Mouse (Mus musculus) A20 (cell line): Measurements from ENCODE around the gene Gm49388.
A peak's percentile ranks its signal among the peaks of the same experiment; 100 is the strongest.
"Not testable (repeated sequence)": the region's sequence is repeated elsewhere in the genome, so short reads cannot be mapped to it uniquely, and the experiment has no call there.

Source experiments
- DNase-seq: peaks from one replicate; pipeline ENCODE4 v3.0.0-alpha.2; 2011; ENCODE audit warnings: low read depth, low spot score

Gm49388 gene

GRCm38 (mm10) chr7:127802313-127802712 lies 16.9 kb downstream of the Gm49388 start:
- DNase-seq, result no peak

DNA sequence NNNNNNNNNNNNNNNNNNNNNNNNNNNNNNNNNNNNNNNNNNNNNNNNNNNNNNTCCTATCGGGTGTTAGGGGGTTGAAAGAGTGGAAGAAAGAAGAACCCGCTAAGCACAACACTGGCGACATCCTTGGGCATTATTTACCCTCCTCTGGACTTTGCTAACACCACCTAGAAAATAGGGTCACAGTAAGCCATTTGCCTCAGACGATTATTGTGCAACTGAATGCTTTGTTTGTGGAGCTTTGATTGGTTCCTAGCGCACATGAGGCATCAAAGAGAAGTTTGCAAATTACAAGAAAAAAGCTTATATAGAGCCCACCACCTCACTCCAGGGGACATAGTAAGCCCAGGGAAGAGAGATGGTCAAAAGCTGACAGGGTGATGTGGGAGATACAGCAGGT lies 23.4 kb downstream of the Gm49388 start:
- no peak for DNase-seq

GRCm38 (mm10) chr7:127809846-127810245 lies 24.4 kb downstream of the Gm49388 start:
- no peak for DNase-seq

GRCm38 (mm10) chr7:127810650-127811049 lies 25.2 kb downstream of the Gm49388 start:
- no peak for DNase-seq

DNA sequence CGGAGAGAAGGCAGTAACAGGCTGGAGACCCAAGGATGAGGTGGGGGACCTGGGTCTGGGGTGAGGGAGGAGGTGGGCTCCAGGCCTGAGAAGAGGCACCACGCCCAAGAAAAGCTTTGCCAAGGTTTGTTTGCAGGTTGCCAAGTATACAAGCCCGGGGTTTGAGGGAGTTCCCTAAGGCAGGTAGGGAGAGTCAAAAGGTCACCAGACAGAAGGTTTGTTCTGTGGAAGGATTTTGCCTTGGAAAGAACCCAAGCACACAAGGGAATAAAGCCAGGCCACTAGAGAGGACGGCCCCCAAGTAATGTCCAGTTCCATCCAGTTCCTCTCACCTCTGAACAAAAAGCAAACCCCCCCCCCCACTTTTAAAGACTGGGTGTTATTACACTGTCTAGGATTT lies 25.8 kb downstream of the Gm49388 start:
- no peak for DNase-seq

- no peak for DNase-seq
These were observed 26.9 kb downstream of the Gm49388 start for GRCm38 (mm10) chr7:127812292-127812691.

DNA sequence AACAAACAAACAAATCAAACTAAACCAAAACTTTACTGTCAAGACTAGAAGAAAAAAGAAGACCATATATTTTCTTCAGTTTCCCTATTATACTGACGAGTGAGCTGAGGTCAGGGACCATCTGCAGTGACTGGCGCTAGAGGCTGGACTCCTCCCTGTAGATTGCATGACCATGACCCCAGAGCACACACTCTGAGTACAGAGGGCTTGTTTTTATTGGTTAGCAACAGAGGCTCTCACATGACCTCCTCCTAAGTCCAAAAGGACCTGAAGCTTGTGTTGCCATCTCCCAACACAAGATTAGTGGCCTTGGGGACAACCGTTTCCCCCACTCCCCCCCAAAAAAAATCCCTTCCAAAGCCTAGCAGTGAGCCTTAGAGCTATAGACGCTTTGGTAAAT lies 28.4 kb downstream of the Gm49388 start:
- no peak for DNase-seq

DNA sequence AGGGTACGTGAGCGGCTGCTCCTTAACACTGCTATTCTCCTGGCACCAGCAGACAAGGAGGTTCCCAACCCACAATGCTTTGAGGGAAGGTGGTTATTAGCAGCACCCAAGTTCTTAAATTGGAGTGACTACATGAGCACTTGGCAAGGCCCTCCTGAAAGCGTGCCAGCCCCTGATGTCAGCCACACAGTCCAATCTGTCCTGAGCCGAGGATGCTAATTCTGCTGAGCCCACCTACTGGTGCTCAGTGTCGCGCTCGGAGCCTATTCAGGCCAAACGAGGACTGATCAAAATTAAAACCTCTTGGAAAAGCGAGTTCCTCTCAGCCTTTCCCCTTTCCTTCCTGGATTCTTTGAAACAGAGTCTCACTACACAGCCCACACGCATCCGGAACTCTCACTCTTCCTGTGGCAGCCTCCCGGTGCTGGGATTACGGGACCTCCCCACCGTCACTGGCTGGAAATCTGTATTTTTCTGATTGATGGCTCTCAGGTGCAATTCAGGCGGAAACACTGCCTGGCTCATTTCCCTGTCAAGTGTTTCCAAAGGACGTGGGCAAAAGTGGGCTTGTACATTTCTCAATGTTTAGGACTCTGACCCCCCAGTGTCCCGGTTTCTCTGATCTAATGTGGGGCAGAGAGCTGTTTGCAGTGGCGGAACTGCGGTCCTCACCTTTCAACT lies 29.0 kb downstream of the Gm49388 start:
- no peak for DNase-seq

GRCm38 (mm10) chr7:127815116-127815665 lies 29.8 kb downstream of the Gm49388 start:
- DNase-seq, result no peak

GRCm38 (mm10) chr7:127815954-127816821 lies 30.8 kb downstream of the Gm49388 start:
- DNase-seq, result no peak

DNA sequence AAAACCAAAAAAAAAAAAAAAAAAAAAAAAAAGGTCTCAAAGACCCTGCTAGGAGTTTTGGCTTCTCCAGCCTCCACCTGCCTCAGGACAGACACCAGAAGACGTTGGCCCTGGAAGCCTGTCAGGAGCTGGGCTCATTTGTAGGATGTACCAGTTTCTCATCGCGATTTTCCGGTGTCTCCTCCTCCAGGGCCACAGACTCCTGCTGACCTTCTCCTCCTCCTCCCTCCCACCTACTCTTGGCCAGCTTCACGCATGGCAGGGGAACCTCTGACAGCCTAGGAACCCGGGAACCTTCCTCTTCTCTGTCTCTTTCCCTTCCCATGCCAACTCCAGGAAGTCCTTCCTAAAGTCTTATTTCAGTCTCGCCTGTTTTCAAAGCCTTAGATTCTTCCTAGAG lies 31.6 kb downstream of the Gm49388 start:
- no peak for DNase-seq

- no peak for DNase-seq
These were observed 32.4 kb downstream of the Gm49388 start for GRCm38 (mm10) chr7:127817776-127818175.

- no peak for DNase-seq
These were observed 35.6 kb downstream of the Gm49388 start for GRCm38 (mm10) chr7:127820836-127821509.

DNA sequence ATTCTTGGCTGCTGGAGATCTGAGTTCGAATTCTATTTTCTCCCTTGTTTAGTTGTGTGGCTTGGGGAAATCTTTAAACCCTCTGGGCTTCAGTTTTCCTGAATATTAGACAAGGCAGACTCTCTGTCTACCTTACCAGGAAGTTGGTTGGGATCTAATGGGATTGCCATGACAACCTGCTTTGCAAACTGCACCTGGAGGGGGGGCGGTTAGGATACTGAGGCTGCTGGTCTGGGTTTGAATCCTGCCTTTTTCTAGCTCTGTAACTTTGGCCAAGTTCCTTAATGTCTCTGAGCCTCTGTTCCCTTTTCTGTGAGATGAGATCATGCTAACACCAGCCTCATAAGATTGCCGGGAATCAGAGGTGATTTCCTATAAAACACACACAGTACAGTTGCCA lies 37.1 kb downstream of the Gm49388 start:
- DNase-seq, result no peak

- DNase-seq, result no peak
These were observed 38.1 kb downstream of the Gm49388 start for GRCm38 (mm10) chr7:127823236-127824171.

DNA sequence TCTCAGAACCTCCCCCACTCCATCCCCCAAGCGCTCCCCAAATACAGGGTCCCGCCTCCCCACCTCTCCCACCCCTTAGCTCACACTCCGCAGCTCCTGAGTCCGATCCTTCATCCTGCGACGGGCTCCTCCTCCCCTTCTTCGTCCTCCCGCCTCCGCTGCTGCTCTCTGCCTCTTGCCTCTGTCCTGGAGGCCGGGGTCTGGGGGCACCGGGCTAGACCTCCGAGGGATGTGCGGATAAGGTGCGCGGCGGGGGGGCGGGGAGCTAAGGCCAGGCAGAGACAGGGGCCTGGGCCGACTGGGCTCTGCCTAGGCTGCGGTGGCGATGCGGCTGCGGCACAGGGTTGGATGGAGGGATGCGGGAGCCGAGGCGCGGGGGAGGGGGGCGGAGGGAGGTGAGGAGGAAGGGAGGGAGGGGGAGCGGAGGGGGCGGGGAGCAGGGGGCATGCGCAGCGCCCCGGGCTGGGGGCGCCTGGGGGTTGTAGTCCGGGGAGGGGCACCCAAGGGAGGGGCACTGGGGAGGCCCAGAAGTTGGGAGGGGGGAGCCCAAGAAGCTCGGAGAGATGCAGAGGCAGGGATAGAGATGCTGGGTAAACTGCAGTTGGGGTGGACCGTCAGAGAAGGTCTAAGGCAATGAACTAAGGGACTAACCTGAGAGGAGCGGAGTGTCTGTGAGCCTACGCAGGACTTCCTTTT lies 38.9 kb downstream of the Gm49388 start, which contains the start of the genes Stx4a and Stx1b:
Gene Stx4a (plus strand): TSS at position 119 of the 696 bp plus-strand sequence.
Gene Stx1b (minus strand): TSS at position 374 of the 696 bp plus-strand sequence.
- no peak for DNase-seq

DNA sequence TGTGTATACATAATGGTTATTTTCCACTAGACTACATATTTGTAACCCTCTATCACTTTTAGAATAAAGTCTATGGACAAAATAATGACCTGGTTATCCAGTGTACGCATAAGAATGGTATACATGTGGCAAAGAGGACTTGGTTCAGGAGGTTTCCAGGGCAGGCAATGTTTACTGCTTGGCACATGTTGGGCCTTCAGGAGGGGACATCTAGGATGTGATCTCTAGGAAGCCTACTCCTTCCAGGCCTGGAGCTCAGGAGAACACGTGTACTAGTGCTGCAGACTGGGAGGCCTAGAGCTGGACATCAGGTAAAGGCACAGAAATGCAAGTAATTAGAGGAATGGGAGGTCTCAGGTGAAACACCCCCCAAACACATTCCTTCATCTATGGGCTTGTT lies 50.1 kb downstream of the Gm49388 start:
- DNase-seq, result no peak

GRCm38 (mm10) chr7:127837473-127837872 lies 52.1 kb downstream of the Gm49388 start:
- no peak for DNase-seq

DNA sequence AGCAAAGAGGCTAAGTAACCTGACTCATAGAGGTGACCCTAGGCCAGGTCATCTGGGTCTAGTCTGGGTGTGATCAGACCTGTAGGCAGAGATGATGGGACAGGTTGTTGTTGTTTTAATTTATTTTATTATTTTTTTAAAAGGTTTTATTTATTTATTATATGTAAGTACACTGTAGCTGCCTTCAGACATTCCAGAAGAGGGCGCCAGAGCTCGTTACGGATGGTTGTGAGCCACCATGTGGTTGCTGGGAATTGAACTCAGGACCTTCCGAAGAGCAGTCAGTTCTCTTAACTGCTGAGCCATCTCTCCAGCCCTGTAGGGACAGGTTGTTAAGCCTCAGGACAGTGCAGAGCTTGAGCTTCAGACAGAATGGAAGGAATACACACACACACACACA lies 52.5 kb downstream of the Gm49388 start:
- not testable (repeated sequence) for DNase-seq

GRCm38 (mm10) chr7:127840031-127840430 lies 54.6 kb downstream of the Gm49388 start:
- DNase-seq, result peak; percentile 50
